Mouse (Mus musculus) MEL (cell line): ENCODE data around the gene Tshz2.

Experiments used
- CTCF ChIP-seq, 3 experiments: IDR thresholded peaks in 2 of 3; conservative IDR thresholded peaks in 1 of 3; 2 replicates each; pipeline ENCODE4 v1.5.1; 2011 to 2012; ENCODE audit warnings: low read length in 3 of 3, low read depth in 2 of 3, mild to moderate bottlenecking in 2 of 3, improper control_type of control experiment in 1 of 3, inconsistent platforms in 1 of 3, mixed read lengths in 1 of 3, moderate library complexity in 1 of 3; ENCODE audit not compliant: control insufficient read depth in 1 of 3, insufficient read depth in 1 of 3, poor library complexity in 1 of 3, severe bottlenecking in 1 of 3
- GATA1 ChIP-seq: IDR thresholded peaks from 2 replicates; pipeline ENCODE4 v1.6.1; 2011; ENCODE audit warnings: low read depth, low read length, improper control_type of control experiment
- MAX ChIP-seq: IDR thresholded peaks from 2 replicates; pipeline ENCODE4 v1.6.1; 2011; ENCODE audit warnings: low read length, improper control_type of control experiment
- POLR2A ChIP-seq, 2 experiments: IDR thresholded peaks; 2 replicates each; pipeline ENCODE4 v1.6.1; 2011 to 2012; ENCODE audit warnings: low read length in 2 of 2, mild to moderate bottlenecking in 2 of 2, control low read depth in 1 of 2, improper control_type of control experiment in 1 of 2, low read depth in 1 of 2, moderate library complexity in 1 of 2; ENCODE audit not compliant: control insufficient read depth in 1 of 2, insufficient read depth in 1 of 2, poor library complexity in 1 of 2
- ZKSCAN1 ChIP-seq: IDR thresholded peaks from 2 replicates; pipeline ENCODE4 v1.6.1; 2012; ENCODE audit warnings: low read depth, mild to moderate bottlenecking, inconsistent platforms, low read length, improper control_type of control experiment, moderate library complexity

- no peak for TF ChIP-seq POLR2A (IDR thresholded peaks at IDR 0.05; ENCODE audit: control insufficient read depth in 1 of 2, insufficient read depth in 1 of 2, low read depth in 1 of 2, low read length in 2 of 2, poor library complexity in 1 of 2)
- TF ChIP-seq CTCF (IDR thresholded peaks at IDR 0.05 in 2 of 3, conservative IDR thresholded peaks at IDR 0.05 in 1 of 3; ENCODE audit: control insufficient read depth in 1 of 3, insufficient read depth in 1 of 3, low read depth in 2 of 3, low read length in 3 of 3, poor library complexity in 1 of 3, severe bottlenecking in 1 of 3): no peak
- no peak for TF ChIP-seq ZKSCAN1
- TF ChIP-seq GATA1: no peak
- no peak for TF ChIP-seq MAX
These were observed 393.1 kb downstream of the Tshz2 start for GRCm38 (mm10) chr2:170025896-170026295.
